Mouse (Mus musculus): ENCODE data around the gene Cmah. TPM values are rescaled to one million over a fixed set of nuclear protein-coding genes. Genes with fewer than 3 reads are reported as not detected.
"Not testable (repeated sequence)": the region's sequence is repeated elsewhere in the genome, so short reads cannot be mapped to it uniquely, and the experiment has no call there.

Cmah gene
- total RNA-seq, 2 experiments from 2014 or later, result 3.0 to 3.7 TPM

DNA sequence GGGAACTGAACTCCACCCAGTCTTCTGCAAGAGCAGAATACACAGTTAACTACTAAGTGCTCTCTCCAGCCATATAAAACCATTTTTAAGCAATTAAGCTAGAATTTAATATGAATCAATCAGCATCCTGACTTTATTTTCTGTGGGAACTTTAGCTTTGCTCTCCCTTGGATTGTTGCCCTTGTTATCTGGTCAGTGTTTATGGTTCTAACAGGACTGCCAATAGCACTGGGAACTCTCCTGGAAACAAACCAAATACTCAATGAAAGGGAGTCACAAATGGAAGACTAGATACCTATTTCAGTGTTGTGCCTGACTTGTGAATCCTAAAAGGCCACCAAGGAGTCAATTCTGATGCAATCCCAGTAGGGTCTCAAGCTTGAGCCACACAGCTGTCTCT, 12.7 kb downstream of the Cmah start:
- intact Hi-C loops (cut with DNase I), result loop anchor here (5.0 kb wide), 1 partner anchor 347 kb away; no protein-coding TSS in a partner anchor

DNA sequence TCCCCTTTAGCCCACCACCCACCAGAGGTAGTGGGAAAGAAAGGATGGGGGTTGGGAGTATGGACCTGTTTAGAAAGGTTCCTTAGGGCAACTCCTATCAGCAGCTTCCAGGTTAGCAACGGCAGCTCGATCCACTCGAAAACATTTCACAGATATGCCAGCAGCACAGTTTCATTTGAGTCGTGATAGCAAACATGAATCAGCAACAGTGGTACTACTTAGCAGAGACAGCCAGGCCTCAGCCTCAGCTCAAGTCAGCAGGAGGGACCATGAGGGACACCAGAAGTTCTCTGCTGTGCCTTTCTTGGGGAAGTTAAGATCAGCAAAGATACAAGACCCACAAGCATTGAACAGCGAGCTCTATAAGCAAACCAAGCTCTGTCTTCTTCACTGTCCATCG, 13.3 kb downstream of the Cmah start:
- intact Hi-C loops (cut with DNase I), result no loop called here
- DNase-seq, result no peak

More for the DNA sequence above, 12.7 kb downstream of the Cmah start:
- DNase-seq, result no peak

DNA sequence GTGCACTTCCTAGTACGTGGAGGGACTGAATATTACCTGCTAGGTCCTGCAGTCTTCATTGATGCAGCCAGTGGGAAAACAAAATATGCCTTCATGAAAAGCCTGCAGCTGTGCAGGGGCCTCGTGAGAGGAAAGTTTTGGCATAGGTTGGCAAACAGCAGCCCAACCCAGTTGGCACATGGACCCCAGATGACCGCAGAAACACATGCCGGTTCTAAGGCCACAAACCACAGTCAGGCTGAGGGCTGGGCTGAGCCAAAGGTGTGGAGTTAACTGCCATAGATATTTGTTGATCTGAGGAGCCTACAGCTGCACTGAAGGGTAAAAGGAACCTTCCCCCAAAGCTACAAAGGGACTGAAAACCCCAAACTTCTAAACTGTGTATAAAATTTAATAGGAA, 14.9 kb downstream of the Cmah start:
- intact Hi-C loops (cut with DNase I), result no loop called here
- DNase-seq, result no peak

DNA sequence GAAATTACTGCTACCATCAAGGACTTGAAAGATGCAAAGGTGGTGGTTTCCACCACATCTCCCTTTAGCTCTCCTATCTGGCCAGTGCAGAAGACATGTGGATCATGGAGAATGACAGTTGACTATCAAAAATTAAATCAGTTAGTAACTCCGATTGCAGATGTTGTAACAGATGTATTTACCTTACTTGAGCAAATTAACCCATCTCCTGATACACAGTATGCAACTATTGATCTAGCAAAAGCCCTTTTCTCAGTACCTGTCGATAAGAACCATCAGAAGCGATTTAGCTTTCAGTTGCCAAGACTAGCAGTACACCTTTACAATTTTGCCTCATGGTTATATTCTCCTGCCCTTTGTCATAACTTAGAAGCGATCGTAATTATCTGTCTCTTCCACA, 25.8 kb downstream of the Cmah start:
- intact Hi-C loops (cut with DNase I), result no loop called here
- no peak for DNase-seq

DNA sequence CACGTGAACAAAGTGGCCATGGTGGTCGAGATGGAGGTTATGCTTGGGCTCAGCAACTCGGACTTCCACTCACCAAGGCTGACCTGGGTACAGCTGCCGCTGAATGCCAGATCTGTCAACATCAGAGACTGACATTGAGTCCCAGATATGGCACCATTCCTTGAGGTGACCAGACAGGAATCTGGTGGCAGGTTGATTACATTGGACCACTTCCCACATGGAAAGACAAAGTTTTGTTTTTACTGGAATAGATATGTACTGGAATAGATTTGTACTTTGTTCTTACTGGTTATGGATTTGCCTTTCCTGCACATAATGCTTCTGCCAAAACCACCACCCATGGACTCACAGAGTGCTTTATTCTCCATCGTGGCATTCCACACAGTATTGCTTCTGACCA, 27.5 kb downstream of the Cmah start:
- intact Hi-C loops (cut with DNase I), result no loop called here

DNA sequence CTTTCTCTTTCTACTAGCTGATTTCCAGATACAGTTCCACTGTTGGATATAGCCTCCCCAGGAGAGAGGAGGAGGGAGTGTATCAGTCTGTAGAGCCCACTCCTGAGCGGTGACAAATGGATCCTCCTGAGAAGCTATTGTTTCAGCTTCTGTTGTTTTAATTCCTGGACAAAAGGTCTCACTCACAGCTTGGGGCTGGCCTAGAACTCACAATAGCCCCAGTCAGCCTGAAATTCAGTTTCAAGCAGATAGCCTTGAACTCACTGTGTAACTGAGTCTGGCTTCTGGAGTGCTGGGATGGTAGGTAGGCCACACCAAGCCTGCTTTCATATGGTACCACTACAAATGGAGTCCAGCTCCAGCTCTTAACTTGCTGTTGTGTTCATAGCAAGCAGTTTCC, 32.0 kb downstream of the Cmah start:
- intact Hi-C loops (cut with DNase I), result no loop called here
- no peak for DNase-seq

More for the DNA sequence above, 27.5 kb downstream of the Cmah start:
- DNase-seq, result no peak

DNA sequence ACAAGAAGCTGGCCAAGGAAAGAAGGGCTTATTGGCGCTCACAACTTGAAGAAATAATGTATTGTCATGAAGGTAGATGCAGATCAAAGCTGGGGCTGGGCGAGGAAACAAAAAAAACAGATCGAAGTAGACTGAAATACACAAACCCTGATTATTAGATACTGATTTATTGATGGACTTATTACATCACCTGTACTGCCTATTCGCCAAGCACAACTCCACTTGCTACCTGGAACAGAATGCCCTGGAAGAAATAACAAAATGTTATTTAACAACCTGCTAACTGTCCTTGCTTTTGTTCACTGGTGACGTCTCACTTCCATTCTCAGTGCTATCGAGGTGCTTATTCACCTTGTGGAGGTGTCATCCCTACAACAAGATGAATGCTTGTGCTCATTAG, 38.0 kb downstream of the Cmah start:
- intact Hi-C loops (cut with DNase I), result no loop called here
- DNase-seq, result no peak

DNA sequence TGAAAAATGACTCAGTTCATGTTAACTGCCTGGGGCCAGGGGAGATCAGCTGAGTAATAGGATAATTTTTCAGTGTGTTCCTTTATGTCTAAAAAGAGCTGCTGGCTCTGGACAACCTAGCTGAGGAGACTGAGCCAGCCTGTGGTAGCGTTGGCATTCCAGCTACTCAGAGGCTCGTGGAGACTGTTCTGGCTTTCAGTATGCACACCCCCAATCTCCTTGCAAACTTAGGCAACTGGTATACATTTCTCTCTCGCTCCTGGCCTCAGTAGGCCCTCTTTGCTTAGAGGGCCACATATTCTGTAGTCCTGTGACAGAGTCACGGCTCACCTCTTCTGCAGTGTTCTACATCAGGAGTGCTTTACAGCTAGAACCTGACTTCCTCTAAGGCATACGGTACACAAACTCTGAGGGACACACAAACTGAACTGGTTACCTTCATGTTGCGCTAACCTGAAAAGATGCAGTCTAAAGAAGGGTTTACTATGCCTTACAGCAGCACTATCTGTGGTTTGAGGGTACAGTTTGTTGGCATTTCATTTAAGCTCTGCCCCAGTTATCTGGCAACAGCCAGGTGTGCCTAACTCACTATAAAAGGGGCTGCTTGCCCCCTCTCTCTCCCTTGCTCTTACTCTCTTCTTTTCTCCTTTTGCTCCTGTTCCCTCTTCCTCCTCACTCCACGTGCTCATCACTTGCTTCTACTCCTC, 45.8 kb downstream of the Cmah start:
- intact Hi-C loops (cut with DNase I), result no loop called here
- no peak for DNase-seq

DNA sequence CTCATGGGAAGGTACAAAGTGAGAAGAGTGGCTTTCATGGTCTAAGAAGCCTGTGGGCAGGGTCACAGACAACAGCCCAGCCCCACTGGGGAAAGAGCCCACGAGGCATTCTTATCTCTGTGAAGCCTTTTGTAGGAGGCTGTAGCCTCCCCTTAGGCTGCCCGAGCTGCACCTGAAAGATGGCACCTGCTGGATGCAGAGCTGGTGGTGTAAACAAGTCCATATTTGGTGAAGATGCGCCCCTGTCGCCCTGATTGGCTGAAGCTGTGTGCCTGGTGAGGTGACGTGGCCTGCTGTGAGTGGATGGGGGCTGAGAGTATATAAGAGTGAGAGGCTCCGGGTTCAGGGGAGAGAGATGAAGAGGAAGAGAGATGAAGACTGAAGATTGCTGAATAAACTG, 47.4 kb downstream of the Cmah start:
- intact Hi-C loops (cut with DNase I); DNase-seq: not testable (repeated sequence)

DNA sequence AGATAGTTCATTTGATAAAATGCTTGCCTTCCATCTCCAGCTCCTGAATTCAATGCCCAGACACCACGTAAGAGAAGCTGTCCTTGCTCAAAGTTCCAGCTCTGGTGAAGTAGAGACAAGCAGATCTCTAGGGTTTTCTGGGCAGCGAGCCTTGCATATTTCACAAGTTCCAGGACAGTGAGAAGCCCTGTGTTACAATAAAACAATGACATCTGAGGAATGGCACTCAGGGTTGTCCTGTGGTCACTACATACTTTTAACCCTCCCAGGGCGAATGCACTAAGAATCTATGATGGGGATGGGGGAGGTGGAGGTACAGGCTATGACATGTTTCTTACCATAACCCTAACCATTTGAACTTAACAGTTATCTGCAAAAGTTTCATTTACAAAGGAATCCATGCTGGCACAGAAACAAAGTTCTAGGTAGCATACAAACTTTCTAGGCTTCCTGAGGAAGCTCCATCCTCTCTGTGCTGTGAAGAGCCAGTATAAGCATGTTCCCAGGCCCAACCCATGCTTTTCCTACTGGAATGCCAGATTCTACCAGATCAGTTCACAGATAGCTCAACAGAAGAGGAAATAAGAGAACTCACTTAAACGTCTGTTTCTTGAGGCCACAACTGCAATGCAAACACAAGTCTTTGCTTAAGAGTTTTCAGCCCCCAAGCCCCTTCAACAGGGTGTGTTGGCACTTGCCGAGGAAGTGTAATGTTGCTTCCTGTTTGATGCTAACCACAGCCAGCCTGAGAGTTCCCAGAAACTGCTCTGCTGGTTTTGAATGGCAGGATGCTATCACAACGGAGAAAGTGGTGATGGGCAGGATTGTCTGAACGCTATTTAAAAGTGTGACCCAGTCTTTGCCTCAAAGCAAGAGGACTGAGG, 48.4 kb downstream of the Cmah start:
- peak; percentile 19 to 31 for DNase-seq
- intact Hi-C loops (cut with DNase I), result no loop called here

DNA sequence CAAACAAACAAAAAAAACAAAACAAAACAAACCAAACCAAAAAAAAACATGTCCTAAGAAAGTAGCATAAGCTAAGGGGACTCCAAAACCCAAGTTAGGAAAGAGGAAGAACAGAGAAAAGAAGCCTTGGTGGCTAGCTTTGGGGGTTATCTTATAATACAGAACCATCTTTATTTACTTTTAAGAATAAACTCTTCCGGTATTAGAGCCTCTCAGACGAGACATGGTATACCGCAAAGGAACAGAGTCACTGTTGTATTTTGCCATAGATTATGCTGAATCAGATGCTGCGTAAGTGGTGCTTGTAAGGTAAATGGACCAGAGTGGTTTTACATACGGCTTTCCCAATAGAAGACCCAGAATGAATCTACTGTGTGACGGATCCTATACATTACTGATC, 53.5 kb downstream of the Cmah start:
- intact Hi-C loops (cut with DNase I), result no loop called here
- DNase-seq, result no peak

DNA sequence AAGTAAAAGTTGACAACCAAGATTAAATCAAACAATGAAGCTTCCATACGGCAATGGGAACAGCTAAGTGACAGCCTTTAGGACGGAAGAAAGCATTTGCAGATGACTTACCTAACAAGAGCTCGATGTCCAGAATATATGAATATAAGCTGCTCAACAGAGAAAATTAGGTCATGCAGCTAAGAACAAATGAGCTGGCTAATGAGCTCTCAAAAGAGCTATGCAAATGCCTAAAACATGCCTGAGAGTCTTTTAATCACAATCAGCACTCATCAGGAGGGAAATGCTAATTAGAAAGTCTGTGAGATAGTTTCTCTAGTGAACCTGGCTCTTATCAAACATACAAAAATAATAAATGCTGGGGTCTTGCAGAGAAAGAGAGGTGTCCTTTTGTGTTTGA, 56.7 kb downstream of the Cmah start:
- no peak for DNase-seq
- intact Hi-C loops (cut with DNase I), result no loop called here

DNA sequence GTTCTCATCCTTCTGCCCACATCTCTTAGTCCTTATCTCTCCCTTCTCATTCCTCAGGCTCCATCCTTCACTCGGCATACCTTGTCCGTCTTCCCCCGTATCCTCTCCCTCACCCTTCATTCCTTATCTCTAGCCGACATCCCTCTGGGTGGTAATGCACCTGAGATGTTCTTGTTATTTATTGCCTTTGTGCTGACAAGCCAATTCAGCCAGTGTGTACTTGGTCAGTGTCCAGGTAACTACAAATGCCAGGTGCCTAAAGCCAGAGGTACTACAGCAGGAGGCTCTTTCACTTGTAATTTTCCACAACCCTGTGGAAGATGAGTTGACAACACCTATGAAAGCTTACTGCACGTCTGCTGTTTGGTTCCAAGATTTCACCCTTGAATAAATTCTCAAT, 64.7 kb downstream of the Cmah start:
- DNase-seq, result no peak
- intact Hi-C loops (cut with DNase I), result no loop called here

DNA sequence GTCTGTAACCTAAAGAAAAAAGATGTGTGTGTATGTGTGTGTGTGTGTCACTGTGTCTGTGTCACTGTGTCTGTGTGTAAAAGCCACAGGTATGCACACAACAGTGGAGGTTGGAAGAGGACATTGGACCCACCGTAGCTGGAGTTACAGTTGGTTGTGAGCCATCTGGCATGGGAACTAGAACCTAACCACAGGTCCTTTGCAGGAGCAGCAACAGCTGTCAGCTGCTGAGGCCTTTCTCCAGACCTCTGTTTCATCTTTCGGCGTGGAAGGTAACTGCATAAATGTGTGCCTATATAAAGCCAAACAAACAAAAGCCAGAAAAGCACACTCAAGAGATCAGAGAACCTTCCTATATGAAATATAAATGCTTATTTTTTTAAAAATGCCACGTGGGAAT, 65.5 kb downstream of the Cmah start:
- intact Hi-C loops (cut with DNase I), result no loop called here
- DNase-seq, result no peak

DNA sequence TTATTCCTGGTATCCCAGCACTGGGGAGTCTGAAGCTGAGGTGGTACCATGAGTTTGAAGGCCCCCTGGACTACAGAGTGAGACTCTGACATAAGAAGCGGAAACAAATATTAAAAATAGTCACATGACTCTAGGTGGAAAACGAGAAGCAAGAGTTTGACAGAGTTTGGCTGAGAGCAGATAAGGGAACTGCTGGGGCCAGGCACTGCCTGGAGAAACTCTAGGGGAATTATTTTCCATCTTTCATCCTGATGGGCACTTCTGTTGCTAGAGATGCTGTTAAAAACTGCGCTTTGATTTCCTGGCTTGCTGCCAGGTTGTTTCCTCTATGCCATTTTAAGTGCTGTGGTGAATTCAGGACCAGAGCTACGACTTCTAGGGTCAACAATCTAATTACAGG, 65.9 kb downstream of the Cmah start:
- intact Hi-C loops (cut with DNase I), result no loop called here
- no peak for DNase-seq

DNA sequence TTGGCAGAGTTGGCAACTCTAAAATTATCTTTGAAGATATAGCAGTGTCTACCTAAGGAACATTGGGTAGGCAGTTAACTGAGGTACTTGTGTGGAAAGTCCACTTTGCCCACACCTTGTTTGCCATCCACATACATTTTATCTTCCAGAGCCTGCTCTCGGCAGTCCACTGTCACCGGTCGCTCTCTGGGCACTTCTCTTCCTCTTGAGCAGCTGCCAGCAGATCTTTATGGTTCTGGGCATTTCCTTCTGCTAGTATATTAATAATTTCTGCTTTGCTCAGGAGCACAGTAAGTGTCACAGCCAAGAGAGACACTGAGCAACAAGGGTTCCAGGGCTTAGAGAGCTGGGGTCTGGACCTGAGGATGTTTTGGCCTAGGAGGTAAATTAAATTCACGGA, 68.6 kb downstream of the Cmah start:
- intact Hi-C loops (cut with DNase I), result no loop called here

DNA sequence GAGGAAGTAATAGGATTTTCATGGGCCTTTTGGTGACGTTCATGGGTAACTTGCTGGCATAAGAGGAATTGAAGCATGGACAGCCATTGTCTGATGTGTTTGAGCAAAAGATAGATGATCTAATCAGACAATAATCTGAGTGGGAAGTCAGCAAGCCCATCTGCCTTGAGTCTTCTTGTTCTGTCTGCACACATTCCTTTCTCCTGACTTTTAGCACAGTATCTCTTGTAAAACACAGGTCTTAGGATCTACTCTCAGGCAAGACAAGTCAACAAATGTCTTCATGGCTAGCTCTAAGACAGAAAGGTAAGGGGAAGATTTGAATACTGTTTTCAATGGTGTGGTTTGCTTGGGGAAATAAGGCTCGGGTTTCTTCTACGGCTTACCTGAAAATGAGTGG, 70.0 kb downstream of the Cmah start:
- no peak for DNase-seq
- intact Hi-C loops (cut with DNase I), result no loop called here

More for the DNA sequence above, 68.6 kb downstream of the Cmah start:
- DNase-seq, result no peak

DNA sequence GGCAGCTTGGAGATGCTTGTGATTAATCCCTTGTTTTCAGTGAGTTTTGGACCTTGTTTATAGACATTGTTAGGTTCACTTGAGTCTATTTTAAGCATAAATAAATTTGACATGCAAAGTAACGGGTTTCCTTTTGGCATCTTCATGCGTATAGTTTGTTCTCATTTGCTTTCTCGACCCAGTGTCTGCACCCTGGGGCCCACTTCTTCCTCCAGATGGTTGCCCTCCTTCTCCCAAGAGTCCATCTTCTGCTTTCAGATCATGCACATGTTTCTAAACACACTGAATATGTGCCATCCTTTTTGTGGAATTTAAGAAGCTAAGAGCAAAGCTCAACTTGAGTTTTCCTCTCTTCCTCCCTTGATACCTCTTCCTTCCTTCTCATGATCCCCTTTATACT, 71.3 kb downstream of the Cmah start:
- intact Hi-C loops (cut with DNase I), result no loop called here
- DNase-seq, result no peak

DNA sequence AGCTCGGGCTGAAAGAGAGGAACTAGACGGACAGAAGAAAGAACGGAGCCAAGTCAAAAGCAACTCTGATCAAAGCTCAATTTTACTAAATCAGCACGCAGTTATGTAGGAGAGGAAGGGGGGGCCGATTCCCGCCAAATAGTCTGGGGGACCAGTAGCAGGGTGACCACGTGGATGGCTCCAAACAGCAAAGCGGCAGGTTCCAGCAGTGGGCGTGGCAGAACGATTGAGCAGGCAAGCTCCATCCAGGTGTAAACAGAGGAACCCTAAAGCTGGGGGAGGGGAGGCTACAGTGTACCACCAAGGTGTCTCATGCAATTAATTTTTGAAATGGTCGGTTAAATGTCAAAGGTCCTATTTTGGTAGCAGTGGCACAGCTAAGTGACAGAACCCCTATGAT, 74.6 kb downstream of the Cmah start:
- DNase-seq; intact Hi-C loops (cut with DNase I): not testable (repeated sequence)

DNA sequence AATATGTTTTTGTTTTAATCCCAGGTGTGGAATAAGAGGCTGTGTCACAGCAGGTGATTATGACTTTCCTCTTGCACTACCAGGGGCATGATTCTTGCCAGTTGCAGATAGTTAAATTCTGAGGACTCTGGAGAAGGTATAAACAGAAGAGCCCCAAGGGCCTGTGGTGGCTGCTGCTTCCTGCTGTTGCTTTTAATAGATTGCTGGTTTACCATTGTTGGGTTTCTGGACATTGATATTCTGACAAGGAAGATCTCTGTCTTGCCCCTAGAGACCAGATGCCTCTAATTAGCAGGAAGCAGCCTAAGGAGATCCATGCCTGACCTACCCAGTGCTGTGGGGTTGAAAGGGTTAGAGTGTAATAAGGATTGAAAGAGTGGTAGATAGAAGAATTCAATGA, 75.8 kb downstream of the Cmah start:
- DNase-seq, result no peak
- intact Hi-C loops (cut with DNase I), result no loop called here

DNA sequence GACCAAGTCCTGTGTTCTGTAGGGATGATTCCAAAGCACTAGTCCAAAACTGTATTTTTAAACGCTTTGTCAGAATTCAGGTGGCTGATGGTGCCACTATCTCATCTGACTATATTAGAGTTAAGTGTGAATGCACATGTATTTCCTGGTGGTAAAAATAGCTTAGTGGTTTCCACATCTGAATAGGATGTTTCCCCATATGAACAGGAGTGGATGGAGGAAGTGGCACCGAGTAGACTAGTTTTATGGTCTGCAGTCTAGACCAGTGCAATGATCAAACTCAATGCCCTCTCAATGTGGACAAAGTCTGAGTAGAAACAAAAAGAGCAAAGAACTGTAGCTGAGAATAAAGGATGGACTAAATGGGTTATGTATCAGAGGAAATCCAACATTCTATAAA, 79.6 kb downstream of the Cmah start:
- no peak for DNase-seq

DNA sequence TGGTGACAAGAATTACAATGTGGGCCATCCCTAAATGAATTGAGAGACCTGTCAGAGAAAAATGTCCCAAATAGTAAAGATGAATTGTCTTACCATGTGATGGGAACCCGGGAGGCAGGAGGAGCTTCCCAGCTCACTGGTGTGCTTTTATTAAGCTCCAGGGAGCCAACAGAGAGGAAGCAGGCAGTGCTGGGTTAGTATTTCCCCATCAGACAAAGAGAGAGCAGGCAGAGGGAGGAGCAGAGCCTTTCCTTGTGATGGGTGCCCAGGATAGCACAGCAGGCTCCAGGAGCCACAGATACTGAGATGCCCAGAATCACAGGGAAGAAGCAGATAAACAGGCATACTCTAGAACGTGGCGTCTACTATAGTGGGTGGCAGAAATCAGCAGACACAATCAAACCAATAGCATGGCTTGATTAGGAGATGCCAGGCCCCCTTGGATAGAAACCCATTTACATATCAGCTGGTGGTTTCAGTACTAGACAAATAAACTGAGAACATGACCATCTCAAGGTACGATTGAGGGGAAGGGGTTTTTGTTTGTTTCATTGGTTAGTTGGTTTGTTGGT, 87.5 kb downstream of the Cmah start:
- intact Hi-C loops (cut with DNase I), result no loop called here
- DNase-seq, result no peak

More for the DNA sequence above, 79.6 kb downstream of the Cmah start:
- intact Hi-C loops (cut with DNase I), result no loop called here

Measured in heart, postnatal 36 days (tissue).